Mouse (Mus musculus) heart, embryonic 12.5 days (tissue): ENCODE data around the gene Car7. TPM values are rescaled to one million over a fixed set of nuclear protein-coding genes. Genes with fewer than 3 reads are reported as not detected.

Source experiments
- ATAC-seq: fragments of 200-750 bp; cut with Nextera tagmentation; 2 replicates; pipeline ENCODE4 v1.8.0; 2017; ENCODE audit warnings: moderate TSS enrichment, moderate library complexity; ENCODE audit not compliant: insufficient number of reproducible peaks, low FRiP score
- H3K27ac ChIP-seq: fragments of 300-500 bp; sonication (generic); 2 replicates; pipeline ENCODE4 v1.5.1; 2016; ENCODE audit warnings: mild to moderate bottlenecking, moderate library complexity; ENCODE audit not compliant: poor library complexity, severe bottlenecking
- H3K27me3 ChIP-seq: fragments of 300-500 bp; sonication (generic); replicated peaks from 2 replicates; pipeline ENCODE4 v1.6.1; 2016; ENCODE audit warnings: mild to moderate bottlenecking, moderate library complexity
- H3K36me3 ChIP-seq: fragments of 300-500 bp; sonication (generic); 2 replicates; pipeline ENCODE4 v1.6.1; 2016; ENCODE audit warnings: mild to moderate bottlenecking, moderate library complexity
- H3K4me1 ChIP-seq: fragments of 300-500 bp; sonication (generic); replicated peaks from 2 replicates; pipeline ENCODE4 v1.6.1; 2016; ENCODE audit warnings: mild to moderate bottlenecking
- H3K4me2 ChIP-seq: fragments of 300-500 bp; sonication (generic); 2 replicates; pipeline ENCODE4 v1.6.1; 2016; ENCODE audit warnings: mild to moderate bottlenecking, moderate library complexity
- H3K4me3 ChIP-seq: fragments of 300-500 bp; sonication (generic); 2 replicates; pipeline ENCODE4 v1.5.1; 2016; ENCODE audit warnings: mild to moderate bottlenecking
- H3K9ac ChIP-seq: fragments of 300-500 bp; sonication (generic); 2 replicates; pipeline ENCODE4 v1.6.1; 2016; ENCODE audit warnings: mild to moderate bottlenecking, moderate library complexity
- H3K9me3 ChIP-seq: fragments of 300-500 bp; sonication (generic); replicated peaks from 2 replicates; pipeline ENCODE4 v1.6.1; 2016; ENCODE audit warnings: mild to moderate bottlenecking, moderate library complexity
- WGBS: fragments of 180-500 bp; shearing (Covaris S2); methylation state at CpG from one replicate; pipeline ENCODE4 v1.1.7; 2016; 5-methylcytosine and 5-hydroxymethylcytosine counted together
- polyA plus RNA-seq: library from polyadenylated mRNA; unstranded; fragments of >200 nt; fragmentation: Nextera tagmentation; extraction: Ambion mirVana; gene quantifications from 2 replicates; pipeline ENCODE4 v1.2.1, GENCODE M21; 2016

Car7 gene
- polyA plus RNA-seq, 1 experiment from 2014 or later: 0.78 TPM

DNA sequence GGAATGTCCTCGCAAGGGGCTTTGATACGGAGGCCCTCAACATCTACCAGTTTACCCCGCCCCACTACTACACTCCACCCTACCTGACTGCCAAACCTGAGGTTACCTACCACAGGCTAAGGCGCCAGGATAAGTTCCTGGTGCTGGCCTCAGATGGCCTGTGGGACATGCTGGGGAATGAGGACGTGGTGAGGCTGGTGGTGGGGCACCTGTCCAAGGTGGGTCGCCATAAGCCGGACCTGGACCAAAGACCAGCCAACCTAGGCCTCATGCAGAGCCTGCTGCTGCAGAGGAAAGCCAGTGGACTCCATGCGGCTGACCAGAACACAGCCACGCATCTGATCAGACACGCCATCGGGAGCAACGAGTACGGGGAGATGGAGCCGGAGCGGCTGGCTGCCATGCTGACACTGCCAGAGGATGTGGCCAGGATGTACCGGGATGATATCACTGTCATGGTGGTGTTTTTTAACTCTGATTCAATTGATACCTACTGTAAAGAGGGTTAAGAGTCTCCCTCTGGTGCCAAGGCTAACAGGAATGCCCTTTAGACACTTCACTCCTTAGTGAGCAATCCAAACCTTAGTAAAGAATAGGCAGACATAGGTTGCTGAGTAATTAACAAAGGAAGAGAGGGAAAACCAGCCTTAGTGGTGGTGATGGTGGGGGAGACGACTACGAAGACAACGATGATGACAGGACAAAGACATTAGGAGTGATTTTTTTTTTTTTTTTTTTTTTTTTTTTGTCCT is 60.3 kb downstream of the Car7 start:
- H3K9ac ChIP-seq: no peak overlapping the region
- H3K4me2 ChIP-seq: no peak overlapping the region
- H3K27ac ChIP-seq: no peak overlapping the region
- H3K4me1 ChIP-seq: peaks cover 14% of the 10 kb centered on the region
- ATAC-seq: no peak
- peaks cover 29% of the 10 kb centered on the region for H3K36me3 ChIP-seq
- WGBS: 95% methylated on average over 19 of the region's 19 CpGs
- no peaks in the 10 kb centered on the region for H3K27me3 ChIP-seq
- H3K9me3 ChIP-seq: no peaks in the 10 kb centered on the region
- H3K4me3 ChIP-seq: no peak overlapping the region

DNA sequence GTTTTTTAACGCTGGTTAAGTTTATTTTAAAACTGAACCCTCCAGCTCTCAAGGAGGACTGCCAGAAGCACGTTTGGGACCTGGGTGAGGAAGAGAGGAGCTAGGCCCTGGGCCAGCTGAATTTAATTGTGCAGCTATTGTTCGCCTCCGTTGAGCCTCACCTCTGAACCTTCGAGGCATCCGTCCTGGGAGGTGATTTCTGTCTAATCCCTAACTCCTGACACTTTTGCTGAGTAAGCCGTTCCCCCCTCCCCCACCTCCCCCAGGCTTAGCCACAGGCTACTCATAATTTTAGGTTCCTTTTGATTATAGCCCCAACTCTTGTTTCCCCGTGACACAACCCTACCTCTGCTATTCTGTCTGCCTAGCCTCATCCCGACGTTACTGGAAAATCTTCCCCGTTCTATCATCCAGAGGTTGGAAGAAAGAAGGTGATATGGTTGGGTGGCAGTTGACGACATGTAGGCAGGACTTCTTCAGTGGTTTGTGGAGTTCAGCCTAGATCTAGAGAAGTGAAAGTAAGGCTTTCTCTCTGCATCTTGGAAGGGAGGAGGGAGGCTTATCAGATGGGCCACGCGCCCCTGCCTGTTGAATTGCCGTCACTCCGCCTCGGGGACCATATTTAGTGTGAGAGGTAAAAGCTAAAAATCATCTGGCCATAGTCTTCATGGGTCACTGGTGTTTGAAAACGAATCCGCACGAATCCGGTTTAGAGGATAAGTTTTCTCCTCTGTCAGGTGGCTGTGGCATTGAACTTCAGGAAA is 61.5 kb downstream of the Car7 start:
- no peaks in the 10 kb centered on the region for H3K9me3 ChIP-seq
- H3K9ac ChIP-seq: no peak overlapping the region
- H3K27me3 ChIP-seq: no peaks in the 10 kb centered on the region
- peaks cover 29% of the 10 kb centered on the region for H3K36me3 ChIP-seq
- H3K27ac ChIP-seq: no peak overlapping the region
- H3K4me1 ChIP-seq: peaks cover 10% of the 10 kb centered on the region
- ATAC-seq: no peak
- H3K4me2 ChIP-seq: no peak overlapping the region
- 85% methylated on average over 21 of the region's 21 CpGs for WGBS
- H3K4me3 ChIP-seq: no peak overlapping the region

DNA sequence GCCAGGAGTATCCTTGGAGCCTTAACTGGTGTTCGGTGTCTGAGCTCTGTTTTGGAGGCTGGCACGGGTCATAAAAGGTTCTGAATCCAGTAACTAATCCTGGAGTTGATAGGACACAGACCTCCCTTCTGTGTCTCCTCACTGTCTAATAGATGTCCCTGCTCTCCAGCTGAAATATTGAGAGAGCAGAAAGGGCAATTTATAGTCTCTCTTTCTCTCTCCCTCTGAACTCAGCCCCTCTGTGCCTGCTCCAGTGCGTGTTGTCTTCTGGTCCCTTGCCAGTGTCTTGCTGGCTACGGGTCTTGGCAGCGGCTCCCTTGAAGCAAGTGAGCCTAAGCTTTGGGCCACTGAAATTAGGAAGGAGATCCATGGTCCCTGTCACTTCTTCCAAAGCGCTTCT is 63.2 kb downstream of the Car7 start:
- Histone ChIP-seq H3K9me3 (no peaks in the 10 kb centered on the region), H3K9ac (no peak overlapping the region), H3K4me1 (peaks cover 13% of the 10 kb centered on the region), H3K4me2 (no peak overlapping the region), H3K27ac (no peak overlapping the region), H3K4me3 (no peak overlapping the region), H3K36me3 (peaks cover 29% of the 10 kb centered on the region), H3K27me3 (no peaks in the 10 kb centered on the region)
- WGBS: 77% methylated on average over 6 of the region's 6 CpGs
- no peak for ATAC-seq

DNA sequence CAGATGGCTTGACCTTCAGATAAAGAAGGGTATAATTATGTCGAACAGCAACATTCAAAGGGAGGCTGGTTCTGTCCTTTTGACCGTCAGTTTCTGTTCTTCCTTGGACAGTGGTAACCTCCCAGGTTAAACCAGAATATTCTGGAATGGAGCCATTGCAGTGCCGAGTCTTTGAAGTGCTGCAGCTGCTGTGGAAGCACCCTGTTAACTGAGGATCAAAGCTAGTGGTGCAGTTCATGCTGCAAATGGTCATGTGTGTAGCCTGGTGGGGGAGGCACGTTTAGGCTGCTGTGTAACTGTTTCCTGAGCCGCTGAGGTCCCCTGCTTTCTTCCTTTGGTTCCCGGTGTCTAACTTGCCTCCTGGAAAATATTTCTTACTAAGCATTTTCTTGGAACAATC is 64.0 kb downstream of the Car7 start:
- H3K4me3 ChIP-seq: no peak overlapping the region
- no peak overlapping the region for H3K27ac ChIP-seq
- WGBS: 57% methylated on average over 6 of the region's 6 CpGs
- no peak overlapping the region for H3K4me2 ChIP-seq
- no peak overlapping the region for H3K9ac ChIP-seq
- no peaks in the 10 kb centered on the region for H3K9me3 ChIP-seq
- H3K36me3 ChIP-seq: peaks cover 28% of the 10 kb centered on the region
- no peaks in the 10 kb centered on the region for H3K27me3 ChIP-seq
- no peak for ATAC-seq
- H3K4me1 ChIP-seq: peaks cover 18% of the 10 kb centered on the region

Other genes starting within 250 kb of the Car7 start
- not detected in 2 replicates for gene Cmtm2a, start 241.5 kb upstream of the Car7 start, polyA plus RNA-seq
- not detected in 2 replicates for gene Gm45711, start 224.6 kb upstream of the Car7 start, polyA plus RNA-seq
- not detected in 2 replicates for gene Cmtm1, start 224.5 kb upstream of the Car7 start, polyA plus RNA-seq
- gene Gm11020, start 213.1 kb upstream of the Car7 start, polyA plus RNA-seq: not detected in 2 replicates
- not detected in 2 replicates for gene Cmtm2b, start 212.5 kb upstream of the Car7 start, polyA plus RNA-seq
- gene Cmtm3, start 195.3 kb upstream of the Car7 start, polyA plus RNA-seq: 107 and 112 TPM in 2 replicates
- 1.7 TPM in 2 replicates for gene Cmtm4, start 138.9 kb upstream of the Car7 start, polyA plus RNA-seq
- gene Dync1li2, start 91.6 kb upstream of the Car7 start, polyA plus RNA-seq: 69.1 and 76.8 TPM in 2 replicates
- gene Terb1, start 24.8 kb upstream of the Car7 start, polyA plus RNA-seq: 0.10 and 0.15 TPM in 2 replicates
- gene Nae1, start 52 bp upstream of the Car7 start, polyA plus RNA-seq: 77.0 and 81.0 TPM in 2 replicates
- 8.6 and 9.0 TPM in 2 replicates for gene Pdp2, start 56.8 kb downstream of the Car7 start, polyA plus RNA-seq
- gene Cdh16, start 89.7 kb downstream of the Car7 start, polyA plus RNA-seq: 16.1 and 18.6 TPM in 2 replicates
- 299 and 301 TPM in 2 replicates for gene Rrad, start 96.6 kb downstream of the Car7 start, polyA plus RNA-seq
- gene Ciao2b, start 107.3 kb downstream of the Car7 start, polyA plus RNA-seq: 187 and 195 TPM in 2 replicates
- gene Ces2a, start 199.3 kb downstream of the Car7 start, polyA plus RNA-seq: not detected in 2 replicates